Mouse (Mus musculus) kidney, embryonic 16.5 days (tissue): ENCODE measurements at regions not wholly inside any gene's neighbourhood (a gene's known extent, or its start where the extent isn't known, plus 50 kb on each side); places are given as distances from the start of the nearest gene placed in this dataset.

Source experiments
- ATAC-seq: fragments of 200-750 bp; cut with Nextera tagmentation; 2 replicates; pipeline ENCODE4 v1.8.0; 2017; ENCODE audit warnings: moderate TSS enrichment; ENCODE audit not compliant: low FRiP score, low TSS enrichment
- H3K27ac ChIP-seq: fragments of 300-500 bp; sonication (generic); 2 replicates; pipeline ENCODE4 v1.5.1; 2014; ENCODE audit warnings: low read length
- H3K27me3 ChIP-seq: fragments of 300-500 bp; sonication (generic); 2 replicates; pipeline ENCODE4 v1.6.1; 2014; ENCODE audit warnings: low read length, control low read depth, mixed read lengths; ENCODE audit not compliant: insufficient read depth
- H3K36me3 ChIP-seq: fragments of 300-500 bp; sonication (generic); 2 replicates; pipeline ENCODE4 v1.6.1; 2014; ENCODE audit warnings: low read length, control low read depth, mixed read lengths; ENCODE audit not compliant: insufficient read depth
- H3K4me1 ChIP-seq: fragments of 300-500 bp; sonication (generic); 2 replicates; pipeline ENCODE4 v1.6.1; 2014; ENCODE audit warnings: low read length, control low read depth, mixed read lengths; ENCODE audit not compliant: insufficient read depth
- H3K4me2 ChIP-seq: fragments of 300-500 bp; sonication (generic); replicated peaks from 2 replicates; pipeline ENCODE4 v1.6.1; 2014; ENCODE audit warnings: low read depth, low read length
- H3K4me3 ChIP-seq: fragments of 300-500 bp; sonication (generic); 2 replicates; pipeline ENCODE4 v1.5.1; 2014; ENCODE audit warnings: mild to moderate bottlenecking, low read length
- H3K9ac ChIP-seq: fragments of 300-500 bp; sonication (generic); replicated peaks from 2 replicates; pipeline ENCODE4 v1.6.1; 2014; ENCODE audit warnings: low read length
- H3K9me3 ChIP-seq: fragments of 300-500 bp; sonication (generic); 2 replicates; pipeline ENCODE4 v1.6.1; 2016; ENCODE audit warnings: low read length, control low read depth
- whole genome bisulfite sequencing: fragments of 180-500 bp; shearing (Covaris S2); extraction: QIAGEN DNeasy Blood & Tissue Kit; methylation state at CpG from one replicate; pipeline ENCODE4 v1.1.7; 2014; 5-methylcytosine and 5-hydroxymethylcytosine counted together

DNA sequence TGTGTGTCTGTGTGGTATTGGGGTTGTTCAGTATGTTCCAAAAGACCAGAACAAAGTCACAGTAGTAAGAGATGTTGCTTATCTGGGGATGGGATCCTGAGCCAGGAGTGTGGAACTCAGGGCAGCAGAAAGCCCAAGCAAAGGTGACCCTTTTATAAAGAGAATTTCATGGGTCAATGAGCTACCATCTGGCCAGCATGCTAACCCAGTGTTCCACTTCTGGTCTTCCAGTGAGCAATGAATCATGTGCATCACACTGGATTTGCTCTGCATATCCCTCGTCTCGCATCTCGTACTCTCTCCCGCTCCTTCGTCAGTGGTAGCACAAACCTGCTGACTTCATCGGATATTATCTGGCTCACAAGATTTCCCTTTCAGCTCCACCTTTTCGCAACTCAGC lies 791.9 kb downstream of the Poteg start:
- no peak overlapping the region for H3K4me2 ChIP-seq
- WGBS, result 81% methylated on average over 7 of the region's 7 CpGs
- H3K9ac ChIP-seq, result no peak overlapping the region
- H3K27ac ChIP-seq, result no peak overlapping the region
- no peaks in the 10 kb centered on the region for H3K4me1 ChIP-seq
- H3K36me3 ChIP-seq, result no peaks in the 10 kb centered on the region
- no peaks in the 10 kb centered on the region for H3K9me3 ChIP-seq
- no peak overlapping the region for H3K4me3 ChIP-seq
- no peaks in the 10 kb centered on the region for H3K27me3 ChIP-seq
- ATAC-seq, result no peak

DNA sequence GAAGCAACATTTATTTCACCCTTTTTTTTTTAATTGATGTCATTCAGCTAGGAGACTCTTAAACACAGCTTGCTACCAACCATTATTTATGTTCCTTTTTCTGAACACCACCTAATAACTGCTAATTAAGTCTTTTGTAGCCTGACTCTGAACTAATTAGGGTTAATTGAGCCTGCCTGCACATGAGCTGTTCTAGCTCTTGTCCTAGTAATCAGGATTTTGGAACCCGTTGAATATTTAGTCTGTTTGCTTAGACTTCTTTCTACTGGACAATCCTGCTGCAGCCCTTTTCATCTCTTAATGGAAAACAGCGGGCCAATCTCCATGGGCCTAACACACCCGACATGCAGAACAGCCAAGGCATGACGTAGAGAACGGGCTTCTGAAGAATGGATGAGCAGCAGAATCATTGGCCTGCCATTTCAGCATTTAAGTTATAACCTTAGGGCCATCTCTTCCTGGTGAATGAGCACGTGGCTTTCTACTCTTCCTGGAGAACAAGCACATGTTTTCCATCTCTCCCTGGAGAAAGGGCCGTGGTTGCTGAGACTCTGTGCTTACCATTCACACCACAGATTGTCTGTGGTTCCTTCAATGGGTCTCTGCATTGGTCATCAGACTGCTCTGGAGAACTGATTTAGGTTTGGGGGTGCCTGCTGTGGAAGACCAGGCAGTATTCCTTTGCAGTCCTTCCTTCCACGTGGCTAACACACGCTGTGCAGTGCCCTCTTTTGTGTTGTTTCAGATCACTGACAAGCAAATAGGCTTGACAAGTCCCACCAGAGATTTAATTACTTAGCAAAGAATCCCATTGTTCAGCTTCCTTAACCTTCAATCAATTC lies 805.1 kb downstream of the Poteg start:
- no peak overlapping the region for H3K4me3 ChIP-seq
- WGBS, result 82% methylated on average over 9 of the region's 9 CpGs
- no peak overlapping the region for H3K27ac ChIP-seq

DNA sequence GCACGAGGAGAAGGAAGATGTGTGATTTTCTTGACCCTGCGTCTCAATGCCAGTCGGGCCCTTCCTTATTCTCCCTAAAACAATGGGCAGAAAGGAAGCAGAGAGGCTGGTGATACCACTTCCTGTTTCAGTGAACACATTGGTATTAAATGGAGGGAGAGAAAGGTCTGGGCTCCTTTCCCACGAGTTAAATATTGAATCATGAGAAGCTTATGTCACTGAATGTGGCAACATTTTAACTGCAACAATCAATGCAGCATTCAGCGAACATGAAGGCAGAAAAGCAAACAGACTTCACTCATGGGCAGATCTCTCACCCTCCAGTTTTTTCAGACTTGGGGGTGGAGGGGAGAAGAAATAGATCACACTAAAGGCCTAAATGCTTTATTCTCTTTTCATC lies 819.8 kb downstream of the Poteg start:
- Histone ChIP-seq H3K27me3 (no peaks in the 10 kb centered on the region), H3K36me3 (no peaks in the 10 kb centered on the region), H3K9me3 (no peaks in the 10 kb centered on the region), H3K4me3 (no peak overlapping the region), H3K4me1 (no peaks in the 10 kb centered on the region), H3K27ac (no peak overlapping the region), H3K9ac (no peak overlapping the region), H3K4me2 (no peak overlapping the region)
- no peak for ATAC-seq
- WGBS, result 77% methylated on average over 5 of the region's 5 CpGs

More for the DNA sequence above, 805.1 kb downstream of the Poteg start:
- Histone ChIP-seq H3K9me3 (no peaks in the 10 kb centered on the region), H3K36me3 (no peaks in the 10 kb centered on the region), H3K4me2 (no peak overlapping the region), H3K4me1 (no peaks in the 10 kb centered on the region), H3K27me3 (no peaks in the 10 kb centered on the region), H3K9ac (no peak overlapping the region)
- ATAC-seq, result no peak

DNA sequence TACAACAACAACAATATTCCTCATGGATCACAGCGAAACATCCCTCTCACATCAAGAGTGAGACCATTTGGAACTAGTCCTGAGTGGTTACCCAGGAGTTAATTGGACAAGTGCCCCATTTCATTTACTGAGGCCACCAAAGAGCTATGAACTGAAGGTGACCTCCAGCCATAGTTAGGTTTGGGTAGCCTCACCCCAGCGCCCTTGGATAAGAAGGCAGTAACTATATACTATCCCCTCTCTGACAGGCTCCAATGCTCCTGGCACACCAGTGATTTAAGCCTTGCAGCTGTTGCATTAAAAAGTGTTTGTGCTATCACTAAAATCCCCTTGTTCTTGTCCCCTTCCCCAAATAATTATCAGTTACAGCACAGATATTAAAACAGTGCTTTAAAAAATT lies 836.8 kb downstream of the Poteg start:
- no peak overlapping the region for H3K4me2 ChIP-seq
- H3K9me3 ChIP-seq, result no peaks in the 10 kb centered on the region
- no peak overlapping the region for H3K27ac ChIP-seq
- H3K9ac ChIP-seq, result no peak overlapping the region
- no peak overlapping the region for H3K4me3 ChIP-seq
- H3K36me3 ChIP-seq, result no peaks in the 10 kb centered on the region
- no peaks in the 10 kb centered on the region for H3K27me3 ChIP-seq
- no peaks in the 10 kb centered on the region for H3K4me1 ChIP-seq
- WGBS, result 20% methylated on average over 2 of the region's 2 CpGs
- 0 out of 2 replicates have a peak, but pooled peaks have one; percentile 65 for ATAC-seq

DNA sequence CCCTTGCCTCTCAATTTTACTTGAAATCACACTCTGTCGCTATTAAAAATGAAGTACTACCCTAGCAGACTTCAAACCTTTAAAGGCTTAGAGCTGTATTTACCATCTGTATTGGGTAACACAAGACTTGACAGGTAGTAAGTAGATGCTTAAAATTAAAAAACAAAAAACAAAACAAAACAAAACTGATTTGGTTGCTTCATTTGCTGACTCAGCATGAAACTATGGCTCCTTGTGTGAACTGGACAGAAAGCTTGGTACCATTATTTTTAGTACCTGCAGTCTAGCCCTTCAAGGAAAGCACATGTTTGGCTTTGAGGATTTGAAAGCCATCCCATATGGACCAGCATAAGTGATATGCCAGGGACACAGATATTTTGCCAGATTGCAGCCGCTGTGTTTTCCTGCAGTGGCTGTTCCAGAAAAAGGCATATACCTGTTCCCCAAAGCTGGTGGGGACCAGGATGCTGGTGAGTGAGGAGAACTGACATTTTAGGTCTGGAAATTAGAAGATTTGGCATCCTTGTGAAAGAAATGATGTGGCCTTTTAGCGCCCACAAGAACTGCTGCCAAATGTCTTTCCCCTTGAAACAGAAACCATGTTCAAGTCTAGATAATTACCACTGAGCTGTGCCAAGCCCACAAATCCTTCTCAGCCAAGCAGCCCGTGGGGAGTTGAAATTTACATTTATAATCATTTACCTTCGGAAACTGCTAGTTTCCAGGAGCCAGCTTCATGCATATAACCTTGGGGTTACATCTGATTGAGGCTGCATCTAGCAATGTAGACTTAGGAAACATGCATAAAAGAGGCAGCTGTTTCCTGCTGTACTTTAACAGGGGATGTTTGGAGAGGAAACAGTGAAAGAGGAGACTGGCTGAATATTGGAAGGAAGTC lies 851.7 kb downstream of the Poteg start:
- no peak overlapping the region for H3K27ac ChIP-seq
- WGBS, result 49% methylated on average over 5 of the region's 5 CpGs
- H3K27me3 ChIP-seq, result no peaks in the 10 kb centered on the region

DNA sequence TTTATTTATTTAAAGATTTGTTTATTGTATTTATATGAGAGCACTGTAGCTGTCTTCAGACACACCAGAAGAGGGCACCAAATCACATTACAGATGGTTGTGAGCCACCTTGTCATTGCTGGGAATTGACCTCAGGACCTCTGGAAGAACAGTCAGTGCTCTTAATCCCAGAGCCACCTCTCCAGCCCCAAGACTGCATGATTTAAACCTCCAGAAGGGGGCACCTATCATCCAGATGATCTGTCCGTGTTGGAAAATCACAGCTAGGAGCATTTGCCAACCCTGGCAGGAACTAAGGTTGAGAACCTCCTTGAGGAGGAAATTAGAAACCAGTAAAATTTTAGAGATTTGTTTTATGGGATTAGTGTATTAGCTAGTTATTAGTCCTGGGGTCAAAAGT lies 869.6 kb downstream of the Poteg start:
- no peak overlapping the region for H3K9ac ChIP-seq
- no peak for ATAC-seq
- no peaks in the 10 kb centered on the region for H3K4me1 ChIP-seq
- WGBS, result 49% methylated on average over 1 of the region's 1 CpGs
- no peak overlapping the region for H3K4me2 ChIP-seq
- H3K36me3 ChIP-seq, result no peaks in the 10 kb centered on the region
- H3K9me3 ChIP-seq, result no peaks in the 10 kb centered on the region
- no peak overlapping the region for H3K4me3 ChIP-seq
- no peak overlapping the region for H3K27ac ChIP-seq
- no peaks in the 10 kb centered on the region for H3K27me3 ChIP-seq

More for the DNA sequence above, 851.7 kb downstream of the Poteg start:
- Histone ChIP-seq H3K9ac (no peak overlapping the region), H3K36me3 (no peaks in the 10 kb centered on the region), H3K4me3 (no peak overlapping the region), H3K4me1 (0 out of 2 replicates have a peak, but pooled peaks cover 4% of the 10 kb centered on the region), H3K9me3 (no peaks in the 10 kb centered on the region), H3K4me2 (no peak overlapping the region)
- no peak for ATAC-seq

DNA sequence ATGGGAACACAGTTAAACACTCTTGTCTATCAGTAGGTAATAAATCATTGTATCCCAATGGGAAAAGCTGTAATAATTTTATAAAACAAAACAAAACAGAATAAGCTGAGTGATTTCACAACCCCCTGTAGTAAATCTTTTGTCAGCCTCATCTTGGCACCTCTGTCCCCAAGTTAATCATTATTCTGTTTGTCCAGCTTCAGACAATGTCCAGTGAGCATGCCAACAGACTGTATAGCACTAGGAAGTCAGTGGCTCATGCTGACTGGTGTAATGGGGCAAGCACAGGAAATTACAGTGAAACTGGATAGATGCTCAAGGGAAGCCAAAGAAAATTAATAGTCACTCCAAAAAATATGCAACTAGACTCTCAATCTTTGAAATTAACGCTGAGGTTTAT lies 885.9 kb downstream of the Poteg start:
- Histone ChIP-seq H3K9me3 (no peaks in the 10 kb centered on the region), H3K4me2 (no peak overlapping the region), H3K9ac (no peak overlapping the region), H3K27me3 (no peaks in the 10 kb centered on the region), H3K4me3 (no peak overlapping the region), H3K36me3 (no peaks in the 10 kb centered on the region), H3K27ac (no peak overlapping the region), H3K4me1 (no peaks in the 10 kb centered on the region)
- peak; percentile 70; the same call in 1 of the 2 replicates for ATAC-seq
- WGBS, result 58% methylated on average over 1 of the region's 1 CpGs

DNA sequence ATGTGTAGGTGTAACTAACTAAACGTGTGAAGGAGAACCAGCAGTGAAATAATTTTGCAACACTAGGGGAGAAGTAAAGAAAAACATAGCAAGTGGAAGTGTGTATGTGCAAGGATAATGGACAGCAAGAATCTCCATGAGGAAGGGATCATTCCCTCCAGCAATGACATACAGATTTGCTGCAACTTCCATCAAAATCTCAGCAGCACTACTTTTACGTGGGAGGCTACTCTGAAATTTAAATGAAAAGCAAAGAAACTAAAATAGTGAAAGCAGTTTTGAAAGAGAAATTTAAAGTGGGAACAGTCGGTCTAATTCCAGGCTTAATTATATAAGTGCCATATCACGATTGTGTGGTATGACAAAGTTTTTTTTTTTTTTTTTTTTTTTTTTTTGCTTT lies 890.0 kb downstream of the Poteg start:
- H3K4me2 ChIP-seq, result no peak overlapping the region
- 84% methylated on average over 4 of the region's 4 CpGs for WGBS
- no peak for ATAC-seq

DNA sequence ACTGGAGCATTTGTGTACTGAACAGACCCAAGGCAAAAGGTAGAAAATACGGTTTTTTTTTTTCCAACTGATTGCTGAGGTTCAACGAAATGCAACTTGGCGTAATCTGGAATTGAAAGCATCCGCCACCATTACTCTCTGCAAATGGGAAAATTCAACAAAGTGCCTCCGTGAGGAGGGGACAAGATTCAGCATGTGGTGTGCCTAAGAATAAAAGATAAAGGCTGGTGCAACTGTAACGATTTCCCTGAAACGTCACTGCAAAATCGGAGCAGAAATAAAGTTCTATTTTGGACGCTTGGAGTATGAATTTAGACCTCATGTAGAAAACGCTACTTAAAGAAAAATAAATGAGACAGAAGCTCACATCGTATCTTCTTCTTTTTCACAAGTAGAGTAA lies 893.8 kb downstream of the Poteg start:
- ATAC-seq, result no peak
- H3K4me2 ChIP-seq, result no peak overlapping the region
- no peaks in the 10 kb centered on the region for H3K4me1 ChIP-seq
- no peak overlapping the region for H3K4me3 ChIP-seq
- no peak overlapping the region for H3K27ac ChIP-seq
- H3K9ac ChIP-seq, result no peak overlapping the region
- 86% methylated on average over 11 of the region's 11 CpGs for WGBS
- H3K27me3 ChIP-seq, result no peaks in the 10 kb centered on the region
- H3K9me3 ChIP-seq, result no peaks in the 10 kb centered on the region
- no peaks in the 10 kb centered on the region for H3K36me3 ChIP-seq

More for the DNA sequence above, 890.0 kb downstream of the Poteg start:
- Histone ChIP-seq H3K4me3 (no peak overlapping the region), H3K27me3 (no peaks in the 10 kb centered on the region), H3K27ac (no peak overlapping the region), H3K9ac (no peak overlapping the region), H3K36me3 (no peaks in the 10 kb centered on the region), H3K9me3 (no peaks in the 10 kb centered on the region), H3K4me1 (no peaks in the 10 kb centered on the region)

DNA sequence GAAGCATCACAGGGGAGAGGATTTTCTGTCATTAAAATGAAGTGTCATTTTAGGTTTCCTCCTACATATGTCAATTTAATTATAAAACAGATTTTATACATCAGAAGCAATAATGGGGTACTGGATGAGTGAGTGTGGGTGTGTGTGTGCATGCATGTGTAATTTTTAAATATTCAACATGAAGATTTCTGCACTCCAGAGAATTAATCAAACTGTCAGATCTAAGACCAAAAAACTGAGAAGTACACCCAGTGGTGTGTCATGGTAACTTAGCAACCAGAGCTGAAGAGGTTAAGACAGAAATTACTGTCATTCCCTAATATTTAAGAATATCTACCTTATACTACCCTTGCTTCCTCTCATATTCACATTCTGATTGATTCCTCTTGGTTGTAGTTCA lies 919.0 kb downstream of the Poteg start:
- no peak overlapping the region for H3K4me3 ChIP-seq
- no peak overlapping the region for H3K27ac ChIP-seq
- H3K4me1 ChIP-seq, result no peaks in the 10 kb centered on the region
- H3K4me2 ChIP-seq, result no peak overlapping the region
- ATAC-seq, result no peak
- no peak overlapping the region for H3K9ac ChIP-seq
- H3K27me3 ChIP-seq, result no peaks in the 10 kb centered on the region
- no peaks in the 10 kb centered on the region for H3K9me3 ChIP-seq
- H3K36me3 ChIP-seq, result no peaks in the 10 kb centered on the region
